Mouse (Mus musculus) cerebellum, adult 2 months (tissue): ENCODE data around the gene Syt8. TPM values are rescaled to one million over a fixed set of nuclear protein-coding genes. Genes with fewer than 3 reads are reported as not detected.

Source experiments
- DNase-seq, 2 experiments: peaks; one replicate each; pipeline ENCODE4 v3.0.0; 2021
- H3K27ac ChIP-seq: fragments of 200-500 bp; 2 replicates; pipeline ENCODE4 v1.5.1; 2012; ENCODE audit warnings: low read length, control low read depth, inconsistent platforms; ENCODE audit not compliant: insufficient read depth
- H3K27me3 ChIP-seq: fragments of 200-500 bp; 2 replicates; pipeline ENCODE4 v1.6.1; 2012; ENCODE audit warnings: inconsistent platforms, mild to moderate bottlenecking, low read length, moderate library complexity; ENCODE audit not compliant: control insufficient read depth, insufficient read depth
- H3K4me1 ChIP-seq: fragments of 200-500 bp; 2 replicates; pipeline ENCODE4 v1.6.1; 2011; ENCODE audit warnings: low read length; ENCODE audit not compliant: control insufficient read depth, insufficient read depth
- H3K4me3 ChIP-seq: fragments of 200-500 bp; replicated peaks from 2 replicates; pipeline ENCODE3; 2011; ENCODE audit warnings: mild to moderate bottlenecking, low read depth, low read length, control low read depth; ENCODE audit not compliant: insufficient read depth
- CTCF ChIP-seq: fragments of 200-500 bp; IDR thresholded peaks from 2 replicates; pipeline ENCODE4 v1.5.1; 2011; ENCODE audit warnings: low read depth, mild to moderate bottlenecking, control low read depth, low read length, moderate library complexity, borderline replicate concordance; ENCODE audit not compliant: insufficient read depth
- POLR2A ChIP-seq: fragments of 200-500 bp; IDR thresholded peaks from 2 replicates; pipeline ENCODE4 v1.6.1; 2011; ENCODE audit warnings: low read length, control low read depth, borderline replicate concordance; ENCODE audit not compliant: insufficient read depth
- WGBS: fragments of 180-500 bp; shearing (Covaris S2); methylation state at CpG from one replicate; pipeline ENCODE4 v1.1.7; 2018; 5-methylcytosine and 5-hydroxymethylcytosine counted together
- polyA plus RNA-seq: library from polyadenylated mRNA; depleted of rRNA; stranded (reverse); fragments of >200 nt; gene quantifications from 2 replicates; pipeline ENCODE4 v1.2.3, GENCODE M21; 2012

The Syt8 gene
- polyA plus RNA-seq, 1 experiment = not detected

DNA sequence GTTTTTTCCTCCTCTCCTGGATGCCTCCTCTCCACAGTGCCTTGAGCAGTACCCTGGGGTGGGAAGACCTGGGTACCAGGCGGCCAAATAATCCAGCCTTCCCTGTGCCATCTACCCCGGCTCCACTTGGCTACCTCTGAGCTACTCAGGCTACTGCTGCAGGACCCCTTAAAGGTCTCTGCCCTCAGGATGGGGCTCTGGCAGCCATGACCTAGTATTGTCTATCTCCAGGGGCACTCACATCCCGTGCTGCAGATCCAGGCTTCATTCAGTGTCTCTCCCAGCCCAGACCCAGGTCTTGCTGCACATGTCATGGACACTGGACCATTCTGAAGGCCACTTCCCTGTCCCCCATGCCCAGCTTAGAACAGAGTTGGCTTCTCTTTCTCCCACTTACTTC, 45.2 kb downstream of the Syt8 start:
- TF ChIP-seq POLR2A = no peak
- TF ChIP-seq CTCF = no peak
- Histone ChIP-seq H3K27me3 (no peaks in the 10 kb centered on the region), H3K4me1 (peaks cover 9% of the 10 kb centered on the region), H3K4me3 (no peak overlapping the region), H3K27ac (no peak overlapping the region)
- 94% methylated on average over 3 of the region's 3 CpGs for WGBS
- DNase-seq = no peak

GRCm38 (mm10) chr7:142480661-142481060, 46.0 kb downstream of the Syt8 start:
- WGBS = 98% methylated on average over 3 of the region's 3 CpGs
- H3K27ac ChIP-seq = no peak overlapping the region
- no peak overlapping the region for H3K4me3 ChIP-seq
- no peak for DNase-seq
- peaks cover 9% of the 10 kb centered on the region for H3K4me1 ChIP-seq
- TF ChIP-seq CTCF = no peak
- TF ChIP-seq POLR2A = no peak
- H3K27me3 ChIP-seq = no peaks in the 10 kb centered on the region

- no peaks in the 10 kb centered on the region for H3K27me3 ChIP-seq
- H3K4me1 ChIP-seq = peaks cover 9% of the 10 kb centered on the region
- TF ChIP-seq CTCF = peak; percentile 59
- TF ChIP-seq POLR2A = no peak
- peak in 1 of 2 experiments; percentile 35 for DNase-seq
- H3K4me3 ChIP-seq = no peak overlapping the region
- 25% methylated on average over 5 of the region's 5 CpGs for WGBS
- no peak overlapping the region for H3K27ac ChIP-seq
These were observed 46.5 kb downstream of the Syt8 start for GRCm38 (mm10) chr7:142481186-142481567.

GRCm38 (mm10) chr7:142481568-142482255, 47.1 kb downstream of the Syt8 start:
- DNase-seq = no peak
- H3K27me3 ChIP-seq = no peaks in the 10 kb centered on the region
- H3K4me3 ChIP-seq = no peak overlapping the region
- peaks cover 5% of the 10 kb centered on the region for H3K4me1 ChIP-seq
- no peak for TF ChIP-seq POLR2A
- TF ChIP-seq CTCF = no peak
- 6% methylated on average over 22 of the region's 22 CpGs for WGBS
- no peak overlapping the region for H3K27ac ChIP-seq

DNA sequence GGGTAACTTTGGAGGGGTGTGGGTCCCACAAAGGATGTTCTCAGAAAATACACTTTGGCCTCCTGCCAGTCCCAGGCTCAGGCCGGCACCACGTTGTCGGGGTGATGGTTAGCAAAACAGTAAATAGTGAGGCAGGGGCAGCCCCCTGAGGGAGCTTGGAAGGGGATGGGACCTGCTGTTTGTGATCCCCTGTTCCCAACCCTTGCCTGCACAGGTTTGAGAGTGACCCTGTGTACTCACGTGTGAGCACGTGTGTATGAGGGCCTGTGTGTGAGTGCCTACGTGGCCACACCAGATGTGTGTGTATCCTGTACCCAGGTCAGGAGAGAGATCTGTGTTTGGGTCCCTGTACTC, 47.6 kb downstream of the Syt8 start:
- no peaks in the 10 kb centered on the region for H3K27me3 ChIP-seq
- TF ChIP-seq CTCF (no peak), POLR2A (no peak)
- H3K4me1 ChIP-seq = no peaks in the 10 kb centered on the region; the same call in 1 of the 2 replicates
- 81% methylated on average over 6 of the region's 6 CpGs for WGBS
- no peak overlapping the region for H3K27ac ChIP-seq
- DNase-seq = no peak
- H3K4me3 ChIP-seq = no peak overlapping the region

DNA sequence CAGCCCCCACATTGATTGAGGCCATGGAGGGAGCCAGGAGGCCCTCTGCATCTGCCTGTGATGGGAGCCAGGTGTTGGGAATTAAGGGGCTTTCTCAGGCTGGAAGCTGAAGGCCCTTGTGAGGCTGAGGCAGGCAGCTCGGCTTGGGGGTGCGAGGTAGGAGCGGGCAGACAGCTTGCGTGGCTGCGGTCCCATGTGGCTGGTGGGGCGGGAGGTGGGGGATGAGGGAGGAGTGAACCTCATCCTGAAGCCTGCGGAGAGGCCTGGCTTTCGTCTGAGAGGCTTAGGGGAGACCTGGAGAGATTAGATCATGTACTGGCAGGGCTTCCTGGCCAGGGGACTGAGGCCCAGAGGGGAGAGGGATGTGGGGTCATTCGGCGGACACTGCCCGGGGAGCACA, 48.5 kb downstream of the Syt8 start:
- Histone ChIP-seq H3K27me3 (no peaks in the 10 kb centered on the region), H3K4me3 (no peak overlapping the region), H3K4me1 (no peaks in the 10 kb centered on the region), H3K27ac (no peak overlapping the region)
- WGBS = 57% methylated on average over 11 of the region's 11 CpGs
- TF ChIP-seq POLR2A = no peak
- TF ChIP-seq CTCF = no peak
- no peak for DNase-seq

DNA sequence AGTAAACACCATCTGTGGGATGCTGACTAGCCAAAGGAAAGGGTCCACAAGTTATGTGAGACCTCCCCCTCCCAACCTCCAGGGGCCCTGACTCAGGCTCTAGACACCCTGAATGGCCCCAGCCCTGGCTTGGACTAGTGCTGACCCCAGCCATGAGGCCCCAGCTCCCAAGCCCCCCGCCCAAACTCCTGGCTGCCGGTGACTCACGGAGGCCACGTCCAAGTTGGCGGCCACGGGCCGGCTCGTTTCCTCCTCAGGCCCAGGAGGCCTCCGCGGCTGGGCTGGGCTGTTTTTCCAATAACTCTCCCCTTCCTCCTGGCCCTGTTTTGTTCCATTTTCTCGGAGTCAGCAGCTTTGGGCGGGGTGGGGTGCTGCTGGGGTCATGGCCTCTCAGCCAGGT, 50.1 kb downstream of the Syt8 start:
- 75% methylated on average over 12 of the region's 12 CpGs for WGBS
- H3K4me3 ChIP-seq = no peak overlapping the region
- H3K4me1 ChIP-seq = no peaks in the 10 kb centered on the region
- no peak for DNase-seq
- TF ChIP-seq POLR2A (no peak), CTCF (no peak)
- no peak overlapping the region for H3K27ac ChIP-seq
- no peaks in the 10 kb centered on the region for H3K27me3 ChIP-seq

- TF ChIP-seq POLR2A (no peak), CTCF (no peak)
- WGBS = 89% methylated on average over 8 of the region's 8 CpGs
- no peaks in the 10 kb centered on the region for H3K27me3 ChIP-seq
- H3K27ac ChIP-seq = no peak overlapping the region
- no peaks in the 10 kb centered on the region for H3K4me1 ChIP-seq
- no peak for DNase-seq
- H3K4me3 ChIP-seq = no peak overlapping the region
These were observed 52.1 kb downstream of the Syt8 start for GRCm38 (mm10) chr7:142486751-142487162.
